Mouse (Mus musculus) testis, adult 2 months (tissue): Measurements from ENCODE around the gene Tmem30a. TPM values are rescaled to one million over a fixed set of nuclear protein-coding genes. Genes with fewer than 3 reads are reported as not detected.

Source experiments
- H3K27ac ChIP-seq: fragments of 200-500 bp; 2 replicates; pipeline ENCODE4 v1.5.1; 2012; ENCODE audit warnings: low read depth, low read length; ENCODE audit not compliant: control insufficient read depth, insufficient read depth
- H3K27me3 ChIP-seq: fragments of 200-500 bp; 2 replicates; pipeline ENCODE4 v1.6.1; 2012; ENCODE audit warnings: mild to moderate bottlenecking, low read length, moderate library complexity; ENCODE audit not compliant: control insufficient read depth, insufficient read depth
- H3K36me3 ChIP-seq: fragments of 200-500 bp; 2 replicates; pipeline ENCODE4 v1.6.1; 2012; ENCODE audit warnings: mild to moderate bottlenecking, low read length; ENCODE audit not compliant: control insufficient read depth, insufficient read depth
- H3K4me1 ChIP-seq: fragments of 200-500 bp; 2 replicates; pipeline ENCODE4 v1.6.1; 2012; ENCODE audit warnings: low read length; ENCODE audit not compliant: control insufficient read depth, insufficient read depth
- H3K4me3 ChIP-seq: fragments of 200-500 bp; 2 replicates; pipeline ENCODE4 v1.5.1; 2012; ENCODE audit warnings: low read depth, mild to moderate bottlenecking, low read length, moderate library complexity, mixed read lengths; ENCODE audit not compliant: control insufficient read depth
- CTCF ChIP-seq: fragments of 200-500 bp; IDR thresholded peaks from 2 replicates; pipeline ENCODE4 v1.5.1; 2012; ENCODE audit warnings: low read depth, mild to moderate bottlenecking, inconsistent platforms, low read length, moderate library complexity; ENCODE audit not compliant: control insufficient read depth, insufficient read depth, insufficient replicate concordance
- POLR2A ChIP-seq: fragments of 200-500 bp; IDR thresholded peaks from 2 replicates; pipeline ENCODE4 v1.6.1; 2012; ENCODE audit warnings: low read depth, mild to moderate bottlenecking, inconsistent platforms, low read length, moderate library complexity; ENCODE audit not compliant: control insufficient read depth
- polyA plus RNA-seq: library from polyadenylated mRNA; depleted of rRNA; stranded (reverse); fragments of >200 nt; gene quantifications from 2 replicates; pipeline ENCODE4 v1.2.3, GENCODE M21; 2012; rRNA removed

Tmem30a gene
- polyA plus RNA-seq: 54.2 and 59.8 TPM in 2 replicates

GRCm38 (mm10) chr9:79792841-79793835, at the start of gene Tmem30a:
Tmem30a (minus strand) TSS chr9:79793507.
- peak; percentile 95 for TF ChIP-seq POLR2A
- no peak for TF ChIP-seq CTCF
- Histone ChIP-seq H3K4me3 (peak within 1 kb of the TSS; percentile 100), H3K4me1 (no peaks in the 10 kb centered on the region), H3K36me3 (no peaks in the 10 kb centered on the region), H3K27me3 (no peaks in the 10 kb centered on the region), H3K27ac (peak within 1 kb of the TSS; percentile 97)

GRCm38 (mm10) chr9:79842615-79843014, 49.3 kb upstream of the Tmem30a start:
- no peaks in the 10 kb centered on the region for H3K27me3 ChIP-seq
- H3K36me3 ChIP-seq: no peaks in the 10 kb centered on the region
- H3K4me1 ChIP-seq: no peaks in the 10 kb centered on the region
- no peak overlapping the region for H3K27ac ChIP-seq
- no peak overlapping the region for H3K4me3 ChIP-seq
- TF ChIP-seq CTCF (no peak), POLR2A (no peak)

- no peak overlapping the region for H3K27ac ChIP-seq
- H3K27me3 ChIP-seq: no peaks in the 10 kb centered on the region
- TF ChIP-seq POLR2A: no peak
- no peak for TF ChIP-seq CTCF
Measured at GRCm38 (mm10) chr9:79842028-79842427, 48.7 kb upstream of the Tmem30a start.

GRCm38 (mm10) chr9:79831294-79831693, 38.0 kb upstream of the Tmem30a start:
- Histone ChIP-seq H3K27ac (no peak overlapping the region), H3K4me3 (no peak overlapping the region), H3K27me3 (no peaks in the 10 kb centered on the region), H3K36me3 (no peaks in the 10 kb centered on the region), H3K4me1 (no peaks in the 10 kb centered on the region)
- no peak for TF ChIP-seq CTCF
- no peak for TF ChIP-seq POLR2A

More at GRCm38 (mm10) chr9:79842028-79842427, 48.7 kb upstream of the Tmem30a start:
- H3K36me3 ChIP-seq: no peaks in the 10 kb centered on the region
- H3K4me3 ChIP-seq: no peak overlapping the region
- H3K4me1 ChIP-seq: no peaks in the 10 kb centered on the region

GRCm38 (mm10) chr9:79830874-79831273, 37.6 kb upstream of the Tmem30a start:
- Histone ChIP-seq H3K4me1 (no peaks in the 10 kb centered on the region), H3K4me3 (no peak overlapping the region), H3K27ac (no peak overlapping the region), H3K36me3 (no peaks in the 10 kb centered on the region), H3K27me3 (no peaks in the 10 kb centered on the region)
- no peak for TF ChIP-seq POLR2A

- no peaks in the 10 kb centered on the region for H3K36me3 ChIP-seq
- no peaks in the 10 kb centered on the region for H3K27me3 ChIP-seq
- no peak overlapping the region for H3K27ac ChIP-seq
- TF ChIP-seq POLR2A (no peak), CTCF (no peak)
- H3K4me3 ChIP-seq: no peak overlapping the region
- H3K4me1 ChIP-seq: no peaks in the 10 kb centered on the region
Measured at GRCm38 (mm10) chr9:79829842-79830800, 36.8 kb upstream of the Tmem30a start.

GRCm38 (mm10) chr9:79827072-79827471, 33.8 kb upstream of the Tmem30a start:
- no peaks in the 10 kb centered on the region for H3K27me3 ChIP-seq
- no peaks in the 10 kb centered on the region for H3K36me3 ChIP-seq
- TF ChIP-seq CTCF (no peak), POLR2A (no peak)
- H3K4me1 ChIP-seq: no peaks in the 10 kb centered on the region
- no peak overlapping the region for H3K27ac ChIP-seq
- no peak overlapping the region for H3K4me3 ChIP-seq
